Mouse (Mus musculus) MEL (cell line): Measurements from ENCODE around the gene Pla2g10. TPM values are rescaled to one million over a fixed set of nuclear protein-coding genes. Genes with fewer than 3 reads are reported as not detected.

ENCODE experiments used
- DNase-seq: peaks from one replicate; pipeline ENCODE4 v3.0.0; 2011; ENCODE audit warnings: low read depth, low spot score
- H3K27ac ChIP-seq: 2 replicates; pipeline ENCODE4 v1.5.1; 2012; ENCODE audit warnings: low read depth, mild to moderate bottlenecking, control low read depth, low read length, moderate library complexity; ENCODE audit not compliant: control insufficient read depth
- H3K27me3 ChIP-seq, 2 experiments: fragments of 150-350 bp in 1 of 2; sonication (generic) in 1 of 2; 2 replicates each; pipeline ENCODE4 v1.6.1; 2012; ENCODE audit warnings: low read length in 2 of 2, mild to moderate bottlenecking in 2 of 2, improper control_type of control experiment in 1 of 2, moderate library complexity in 1 of 2; ENCODE audit not compliant: insufficient read depth in 2 of 2, control insufficient read depth in 1 of 2
- H3K36me3 ChIP-seq, 2 experiments: 2 replicates each; pipeline ENCODE4 v1.6.1; 2012 to 2014; ENCODE audit warnings: low read length in 2 of 2, improper control_type of control experiment in 1 of 2, inconsistent platforms in 1 of 2, mild to moderate bottlenecking in 1 of 2; ENCODE audit not compliant: insufficient read depth in 2 of 2, control insufficient read depth in 1 of 2
- H3K4me1 ChIP-seq, 2 experiments: fragments of 150-350 bp in 1 of 2; sonication (generic) in 1 of 2; 2 replicates each; pipeline ENCODE4 v1.6.1; 2012; ENCODE audit warnings: low read length in 2 of 2, improper control_type of control experiment in 1 of 2, mild to moderate bottlenecking in 1 of 2; ENCODE audit not compliant: insufficient read depth in 2 of 2, control insufficient read depth in 1 of 2
- H3K4me3 ChIP-seq, 2 experiments: fragments of 150-350 bp in 1 of 2; sonication (generic) in 1 of 2; 2 replicates each; pipeline ENCODE4 v1.5.1; 2012; ENCODE audit warnings: low read depth in 2 of 2, low read length in 2 of 2, mild to moderate bottlenecking in 2 of 2, moderate library complexity in 2 of 2, control low read depth in 1 of 2, improper control_type of control experiment in 1 of 2; ENCODE audit not compliant: control insufficient read depth in 1 of 2, insufficient read depth in 1 of 2
- H3K79me2 ChIP-seq: 2 replicates; pipeline ENCODE4 v1.6.1; 2012; ENCODE audit warnings: mild to moderate bottlenecking, low read length, moderate library complexity; ENCODE audit not compliant: control insufficient read depth, poor library complexity, insufficient read depth
- H3K9ac ChIP-seq: 2 replicates; pipeline ENCODE4 v1.6.1; 2012; ENCODE audit warnings: low read depth, mild to moderate bottlenecking, control low read depth, low read length, moderate library complexity; ENCODE audit not compliant: control insufficient read depth, poor library complexity, severe bottlenecking
- H3K9me3 ChIP-seq: fragments of 150-350 bp; sonication (generic); replicated peaks from 2 replicates; pipeline ENCODE4 v1.6.1; 2012; ENCODE audit warnings: mild to moderate bottlenecking, low read length, improper control_type of control experiment, moderate library complexity; ENCODE audit not compliant: insufficient read depth
- BHLHE40 ChIP-seq: IDR thresholded peaks from 2 replicates; pipeline ENCODE4 v1.6.1; 2012; ENCODE audit warnings: low read depth, mild to moderate bottlenecking, inconsistent platforms, low read length, improper control_type of control experiment, borderline replicate concordance
- CHD2 ChIP-seq: IDR thresholded peaks from 2 replicates; pipeline ENCODE4 v1.6.1; 2011; ENCODE audit warnings: low read length, improper control_type of control experiment
- E2F4 ChIP-seq: IDR thresholded peaks from 2 replicates; pipeline ENCODE4 v1.6.1; 2011; ENCODE audit warnings: low read depth, low read length, improper control_type of control experiment, borderline replicate concordance
- ELF1 ChIP-seq: IDR thresholded peaks from 2 replicates; pipeline ENCODE4 v1.6.1; 2014; ENCODE audit warnings: low read depth, mild to moderate bottlenecking, inconsistent platforms, low read length, improper control_type of control experiment, moderate library complexity
- EP300 ChIP-seq, 2 experiments: IDR thresholded peaks; 2 replicates each; pipeline ENCODE4 v1.6.1; 2011; ENCODE audit warnings: improper control_type of control experiment in 2 of 2, low read length in 2 of 2, low read depth in 1 of 2, mild to moderate bottlenecking in 1 of 2
- ETS1 ChIP-seq: IDR thresholded peaks from 2 replicates; pipeline ENCODE4 v1.6.1; 2012; ENCODE audit warnings: low read depth, mild to moderate bottlenecking, inconsistent platforms, low read length, improper control_type of control experiment, moderate library complexity
- GABPA ChIP-seq: IDR thresholded peaks from 2 replicates; pipeline ENCODE4 v1.6.1; 2012; ENCODE audit warnings: low read depth, mild to moderate bottlenecking, inconsistent platforms, low read length, improper control_type of control experiment, moderate library complexity
- GATA1 ChIP-seq: IDR thresholded peaks from 2 replicates; pipeline ENCODE4 v1.6.1; 2011; ENCODE audit warnings: low read depth, low read length, improper control_type of control experiment
- HCFC1 ChIP-seq: IDR thresholded peaks from 2 replicates; pipeline ENCODE4 v1.6.1; 2012; ENCODE audit warnings: low read depth, mild to moderate bottlenecking, inconsistent platforms, low read length, improper control_type of control experiment, moderate library complexity
- KAT2A ChIP-seq: conservative IDR thresholded peaks from 2 replicates; pipeline ENCODE4 v1.6.1; 2012; ENCODE audit warnings: low read depth, low read length, improper control_type of control experiment, inconsistent platforms
- MEF2A ChIP-seq: IDR thresholded peaks from 2 replicates; pipeline ENCODE4 v1.6.1; 2014; ENCODE audit warnings: low read depth, mild to moderate bottlenecking, inconsistent platforms, low read length, improper control_type of control experiment; ENCODE audit not compliant: poor library complexity, insufficient replicate concordance, severe bottlenecking; ENCODE audit errors: extremely low read depth
- MYB ChIP-seq: IDR thresholded peaks from 2 replicates; pipeline ENCODE4 v1.6.1; 2011; ENCODE audit warnings: mild to moderate bottlenecking, low read depth, low read length, improper control_type of control experiment
- MYC ChIP-seq: IDR thresholded peaks from 2 replicates; pipeline ENCODE4 v1.6.1; 2011; ENCODE audit warnings: low read depth, mild to moderate bottlenecking, low read length, improper control_type of control experiment, moderate library complexity
- NELFE ChIP-seq: IDR thresholded peaks from 2 replicates; pipeline ENCODE4 v1.6.1; 2011; ENCODE audit warnings: low read depth, low read length, improper control_type of control experiment
- NRF1 ChIP-seq: IDR thresholded peaks from 2 replicates; pipeline ENCODE4 v1.6.1; 2014; ENCODE audit warnings: low read depth, mild to moderate bottlenecking, inconsistent platforms, low read length, improper control_type of control experiment, moderate library complexity; ENCODE audit not compliant: poor library complexity, insufficient read depth, severe bottlenecking
- POLR2AphosphoS2 ChIP-seq: IDR thresholded peaks from 2 replicates; pipeline ENCODE4 v1.6.1; 2011; ENCODE audit warnings: low read length, improper control_type of control experiment
- RAD21 ChIP-seq: IDR thresholded peaks from 2 replicates; pipeline ENCODE4 v1.6.1; 2011; ENCODE audit warnings: mild to moderate bottlenecking, low read depth, low read length, improper control_type of control experiment
- RCOR1 ChIP-seq: IDR thresholded peaks from 2 replicates; pipeline ENCODE4 v1.6.1; 2012; ENCODE audit warnings: low read depth, mild to moderate bottlenecking, inconsistent platforms, low read length, improper control_type of control experiment
- SIN3A ChIP-seq: IDR thresholded peaks from 2 replicates; pipeline ENCODE4 v1.6.1; 2012; ENCODE audit warnings: low read length, improper control_type of control experiment, inconsistent platforms
- TAL1 ChIP-seq: IDR thresholded peaks from 2 replicates; pipeline ENCODE4 v1.6.1; 2012; ENCODE audit warnings: mild to moderate bottlenecking, inconsistent platforms, low read length, moderate library complexity, mixed read lengths
- TBP ChIP-seq: IDR thresholded peaks from 2 replicates; pipeline ENCODE4 v1.8.0; 2011; ENCODE audit warnings: low read depth, low read length, improper control_type of control experiment
- TCF12 ChIP-seq: IDR thresholded peaks from 2 replicates; pipeline ENCODE4 v1.6.1; 2014; ENCODE audit warnings: low read depth, mild to moderate bottlenecking, inconsistent platforms, low read length, improper control_type of control experiment, moderate library complexity
- UBTF ChIP-seq: IDR thresholded peaks from 2 replicates; pipeline ENCODE4 v1.6.1; 2012; ENCODE audit warnings: low read depth, mild to moderate bottlenecking, inconsistent platforms, low read length, improper control_type of control experiment, moderate library complexity, borderline replicate concordance; ENCODE audit not compliant: insufficient read depth
- USF1 ChIP-seq: IDR thresholded peaks from 2 replicates; pipeline ENCODE4 v1.6.1; 2014; ENCODE audit warnings: low read depth, mild to moderate bottlenecking, inconsistent platforms, low read length, improper control_type of control experiment, moderate library complexity
- USF2 ChIP-seq, 2 experiments: IDR thresholded peaks; 2 replicates each; pipeline ENCODE4 v1.6.1; 2011 to 2012; ENCODE audit warnings: improper control_type of control experiment in 2 of 2, low read length in 2 of 2, borderline replicate concordance in 1 of 2, inconsistent platforms in 1 of 2, low read depth in 1 of 2, mild to moderate bottlenecking in 1 of 2; ENCODE audit not compliant: insufficient read depth in 1 of 2
- ZKSCAN1 ChIP-seq: IDR thresholded peaks from 2 replicates; pipeline ENCODE4 v1.6.1; 2012; ENCODE audit warnings: low read depth, mild to moderate bottlenecking, inconsistent platforms, low read length, improper control_type of control experiment, moderate library complexity
- ZMIZ1 ChIP-seq: IDR thresholded peaks from 2 replicates; pipeline ENCODE4 v1.6.1; 2012; ENCODE audit warnings: low read depth, mild to moderate bottlenecking, inconsistent platforms, low read length, improper control_type of control experiment, moderate library complexity
- ZNF384 ChIP-seq: IDR thresholded peaks from 2 replicates; pipeline ENCODE4 v1.6.1; 2012; ENCODE audit warnings: low read depth, mild to moderate bottlenecking, inconsistent platforms, low read length, improper control_type of control experiment
- polyA plus RNA-seq, 2 experiments: library from polyadenylated mRNA; stranded (reverse) in 1 of 2; unstranded in 1 of 2; fragments of >175 nt in 1 of 2; fragments of >200 nt in 1 of 2; gene quantifications; 2 replicates each; pipeline versions ENCODE4 v1.2.1 to v1.2.4; 2012; ENCODE audit warnings: low replicate concordance in 2 of 2, low read depth in 1 of 2; ENCODE audit not compliant: insufficient read length in 2 of 2, insufficient read depth in 1 of 2, missing spikeins in 1 of 2
- total RNA-seq: library from RNA; depleted of rRNA; stranded (reverse); fragments of 300-350 nt; gene quantifications from 2 replicates; pipeline ENCODE4 v1.2.3, GENCODE M21; 2012

Gene Pla2g10
- total and polyA plus RNA-seq, 3 experiments, result not detected

DNA sequence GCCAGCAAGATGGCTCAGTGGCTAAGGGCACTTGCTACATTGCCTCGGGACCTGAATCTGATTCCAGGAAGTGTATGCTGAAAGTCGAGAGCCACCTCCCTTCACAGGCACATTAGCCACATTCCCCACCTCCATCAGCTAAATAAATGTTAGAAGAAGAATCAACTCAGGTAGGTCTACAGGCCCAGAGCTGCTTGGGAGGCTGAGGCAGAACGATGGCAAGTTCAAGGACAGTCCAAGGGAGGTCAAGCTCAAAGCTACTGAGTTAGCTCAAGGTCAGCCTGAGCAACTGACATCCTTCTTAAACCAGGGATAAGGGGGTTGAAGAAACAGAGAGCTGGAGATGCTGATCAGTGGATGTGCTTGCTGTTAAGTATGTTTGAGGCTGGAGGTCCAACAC, 2.0 kb upstream of the Pla2g10 start:
- Histone ChIP-seq H3K4me3 (no peak overlapping the region), H3K4me1 (peaks cover 2 to 4% of the 10 kb centered on the region in 2 experiments; a peak in 2 of 4 replicates)

DNA sequence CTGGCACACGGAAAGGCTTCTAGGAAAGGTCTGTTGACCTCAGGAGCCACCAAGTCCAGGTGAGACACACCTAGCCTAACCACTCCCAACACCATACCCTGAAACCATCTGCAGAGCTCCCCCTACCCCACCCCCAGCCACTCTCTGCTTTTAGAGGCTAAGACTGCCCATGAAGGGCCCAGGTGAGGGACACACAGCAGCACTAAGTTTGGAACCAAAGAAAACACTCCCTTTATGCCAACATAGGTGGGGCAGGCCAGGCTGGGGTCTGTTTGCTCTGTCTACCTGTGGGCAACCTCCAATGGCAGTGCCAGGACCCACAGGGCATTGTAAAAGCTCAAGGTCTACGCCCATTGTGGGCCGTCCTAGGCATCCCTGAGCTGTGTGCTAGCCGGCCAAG, 1.4 kb downstream of the Pla2g10 start:
- Histone ChIP-seq H3K9ac (no peak overlapping the region), H3K4me1 (peaks cover 2 to 4% of the 10 kb centered on the region in 2 experiments; a peak in 2 of 4 replicates), H3K4me3 (no peak overlapping the region), H3K9me3 (no peaks in the 10 kb centered on the region), H3K27ac (no peak overlapping the region), H3K79me2 (no peaks in the 10 kb centered on the region), H3K36me3 (peaks cover 0 to 2% of the 10 kb centered on the region in 2 experiments; a peak in 1 of 4 replicates), H3K27me3 (no peaks in the 10 kb centered on the region; a peak in 1 of 4 replicates)
- DNase-seq, result no peak
- TF ChIP-seq MYB, result no peak
- TF ChIP-seq RCOR1, result no peak
- TF ChIP-seq ZMIZ1, result no peak
- TF ChIP-seq USF2 (IDR thresholded peaks at IDR 0.05; ENCODE audit: borderline replicate concordance in 1 of 2, insufficient read depth in 1 of 2, low read depth in 1 of 2, low read length in 2 of 2), result no peak
- TF ChIP-seq RAD21, result no peak
- no peak for TF ChIP-seq ZNF384
- no peak for TF ChIP-seq HCFC1
- no peak for TF ChIP-seq MEF2A
- TF ChIP-seq TAL1, result no peak
- no peak for TF ChIP-seq GATA1
- TF ChIP-seq TBP, result no peak
- TF ChIP-seq CHD2, result no peak
- no peak for TF ChIP-seq ZKSCAN1
- TF ChIP-seq NRF1, result no peak
- no peak for TF ChIP-seq UBTF
- TF ChIP-seq EP300 (IDR thresholded peaks at IDR 0.05; ENCODE audit: low read depth in 1 of 2, low read length in 2 of 2), result no peak

More for the DNA sequence above, 2.0 kb upstream of the Pla2g10 start:
- no peaks in the 10 kb centered on the region; a peak in 2 of 4 replicates for H3K27me3 ChIP-seq
- TF ChIP-seq USF2 (IDR thresholded peaks at IDR 0.05; ENCODE audit: borderline replicate concordance in 1 of 2, insufficient read depth in 1 of 2, low read depth in 1 of 2, low read length in 2 of 2), result no peak
- TF ChIP-seq ZKSCAN1, result no peak
- no peak for TF ChIP-seq MYC
- no peak for TF ChIP-seq TCF12
- TF ChIP-seq GABPA, result no peak
- no peak for TF ChIP-seq KAT2A
- no peak for TF ChIP-seq HCFC1
- TF ChIP-seq EP300 (IDR thresholded peaks at IDR 0.05; ENCODE audit: low read depth in 1 of 2, low read length in 2 of 2), result no peak
- no peak for TF ChIP-seq ELF1
- no peak for TF ChIP-seq TAL1
- TF ChIP-seq SIN3A, result no peak
- TF ChIP-seq MYB, result no peak
- no peak for TF ChIP-seq E2F4
- no peak for TF ChIP-seq NELFE
- no peak for TF ChIP-seq USF1
- no peak for TF ChIP-seq POLR2AphosphoS2
- TF ChIP-seq ZNF384, result no peak
- TF ChIP-seq BHLHE40, result no peak
- TF ChIP-seq ETS1, result no peak
- no peaks in the 10 kb centered on the region for H3K9me3 ChIP-seq
- DNase-seq, result no peak
- no peak overlapping the region for H3K9ac ChIP-seq
- no peak overlapping the region for H3K27ac ChIP-seq
- H3K36me3 ChIP-seq, result peaks cover 0 to 2% of the 10 kb centered on the region in 2 experiments; a peak in 1 of 4 replicates
- H3K79me2 ChIP-seq, result no peaks in the 10 kb centered on the region
